Mouse (Mus musculus) ovary, postnatal 14 days (tissue): Measurements from ENCODE around the gene Mthfd1.
"Not testable (repeated sequence)": the region's sequence is repeated elsewhere in the genome, so short reads cannot be mapped to it uniquely, and the experiment has no call there.

Experiments used
- DNase-seq: peaks from one replicate; pipeline ENCODE4 v3.0.0; 2022; ENCODE audit warnings: low spot score

Gene Mthfd1

GRCm38 (mm10) chr12:76254725-76255498, at the start of gene Mthfd1:
Gene Mthfd1 (plus strand): TSS chr12:76255298.
- peak; percentile 83 for DNase-seq

GRCm38 (mm10) chr12:76209429-76209974, 45.6 kb upstream of the Mthfd1 start:
- no peak for DNase-seq

GRCm38 (mm10) chr12:76215121-76215520, 40.0 kb upstream of the Mthfd1 start:
- DNase-seq = no peak

GRCm38 (mm10) chr12:76216716-76217115, 38.4 kb upstream of the Mthfd1 start:
- DNase-seq = no peak

GRCm38 (mm10) chr12:76222104-76222503, 33.0 kb upstream of the Mthfd1 start:
- DNase-seq = not testable (repeated sequence)

- no peak for DNase-seq
Observed at GRCm38 (mm10) chr12:76230644-76231043, 24.5 kb upstream of the Mthfd1 start.

GRCm38 (mm10) chr12:76235253-76235652, 19.8 kb upstream of the Mthfd1 start:
- no peak for DNase-seq

- DNase-seq = no peak
Observed at GRCm38 (mm10) chr12:76239145-76239838, 15.8 kb upstream of the Mthfd1 start.

GRCm38 (mm10) chr12:76239839-76240571, 15.1 kb upstream of the Mthfd1 start:
- DNase-seq = no peak

- no peak for DNase-seq
Observed at GRCm38 (mm10) chr12:76240670-76241069, 14.4 kb upstream of the Mthfd1 start.

GRCm38 (mm10) chr12:76241084-76241483, 14.0 kb upstream of the Mthfd1 start:
- DNase-seq = no peak

GRCm38 (mm10) chr12:76241833-76242232, 13.3 kb upstream of the Mthfd1 start:
- no peak for DNase-seq

GRCm38 (mm10) chr12:76244981-76245380, 10.1 kb upstream of the Mthfd1 start:
- DNase-seq = no peak

- DNase-seq = no peak
Observed at GRCm38 (mm10) chr12:76246646-76247045, 8.5 kb upstream of the Mthfd1 start, which contains the start of gene Tex21. Gene Tex21 (minus strand): TSS chr12:76246746.

GRCm38 (mm10) chr12:76253090-76253489, 2.0 kb upstream of the Mthfd1 start:
- no peak for DNase-seq

- no peak for DNase-seq
Observed at GRCm38 (mm10) chr12:76253591-76253990, 1.5 kb upstream of the Mthfd1 start.

GRCm38 (mm10) chr12:76253991-76254390, 1.1 kb upstream of the Mthfd1 start:
- no peak for DNase-seq

- no peak for DNase-seq
Observed at GRCm38 (mm10) chr12:76255499-76255875, 389 bp downstream of the Mthfd1 start.

GRCm38 (mm10) chr12:76256114-76256843, 1.2 kb downstream of the Mthfd1 start:
- no peak for DNase-seq

- no peak for DNase-seq
Observed at GRCm38 (mm10) chr12:76260673-76261072, 5.6 kb downstream of the Mthfd1 start.

- no peak for DNase-seq
Observed at GRCm38 (mm10) chr12:76261556-76261955, 6.5 kb downstream of the Mthfd1 start.

- no peak for DNase-seq
Observed at GRCm38 (mm10) chr12:76262918-76263317, 7.8 kb downstream of the Mthfd1 start.
